Mouse (Mus musculus) brain, embryonic 14.5 days (tissue): ENCODE results near the gene Ascc1.

ENCODE experiments used
- CTCF ChIP-seq: fragments of 200-500 bp; IDR thresholded peaks from 2 replicates; pipeline ENCODE4 v1.5.1; 2012; ENCODE audit warnings: inconsistent platforms, mild to moderate bottlenecking, moderate library complexity, borderline replicate concordance; ENCODE audit not compliant: insufficient read depth, insufficient read length; ENCODE audit errors: extremely low read depth
- POLR2A ChIP-seq: fragments of 200-500 bp; IDR thresholded peaks from 2 replicates; pipeline ENCODE4 v1.6.1; 2012; ENCODE audit warnings: mild to moderate bottlenecking, inconsistent platforms, borderline replicate concordance; ENCODE audit not compliant: poor library complexity, insufficient read depth, insufficient read length, severe bottlenecking; ENCODE audit errors: extremely low read depth

DNA sequence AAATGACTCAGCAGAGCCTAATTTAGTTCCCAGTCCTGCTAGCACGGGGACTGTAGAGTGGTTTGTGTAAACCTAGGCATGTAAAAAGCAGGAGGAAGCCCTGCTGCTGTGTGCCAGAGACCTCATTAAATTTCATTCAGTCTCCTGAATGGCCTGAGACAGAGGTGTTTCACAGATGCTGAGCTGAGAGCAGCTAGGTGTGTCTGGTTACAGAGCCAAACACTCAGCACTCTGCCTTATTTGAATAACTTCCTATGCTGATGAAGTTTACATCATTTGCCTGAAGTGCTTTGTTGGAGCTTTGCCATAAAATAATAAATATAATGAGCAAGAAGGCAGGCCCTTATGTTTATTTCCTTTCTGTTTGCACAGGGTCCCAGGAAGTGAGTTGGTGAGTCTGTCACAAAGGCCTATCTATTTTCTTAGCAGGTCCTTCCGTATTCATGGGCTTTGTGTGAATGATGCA, 25.0 kb downstream of the Ascc1 start:
- TF ChIP-seq POLR2A (no peak), CTCF (no peak)
